Mouse (Mus musculus) embryonic facial prominence, embryonic 14.5 days (tissue): ENCODE results near the gene Unc119b. TPM values are rescaled to one million over a fixed set of nuclear protein-coding genes. Genes with fewer than 3 reads are reported as not detected.
"Not testable (repeated sequence)": the region's sequence is repeated elsewhere in the genome, so short reads cannot be mapped to it uniquely, and the experiment has no call there.

Source experiments
- ATAC-seq: fragments of 200-750 bp; cut with Nextera tagmentation; 2 replicates; pipeline ENCODE4 v1.8.0; 2017; ENCODE audit warnings: low read depth, moderate number of reproducible peaks, moderate TSS enrichment
- DNase-seq: peaks from one replicate; pipeline ENCODE4 v3.0.0-alpha.2; 2015; ENCODE audit warnings: low spot score
- H3K27ac ChIP-seq: fragments of 300-500 bp; sonication (generic); replicated peaks from 2 replicates; pipeline ENCODE4 v1.5.1; 2014; ENCODE audit warnings: low read depth, mild to moderate bottlenecking, low read length, moderate library complexity
- H3K27me3 ChIP-seq: fragments of 300-500 bp; sonication (generic); replicated peaks from 2 replicates; pipeline ENCODE4 v1.6.1; 2014; ENCODE audit warnings: low read length; ENCODE audit not compliant: control insufficient read depth, insufficient read depth
- H3K36me3 ChIP-seq: fragments of 300-500 bp; sonication (generic); 2 replicates; pipeline ENCODE4 v1.6.1; 2014; ENCODE audit warnings: low read length, mixed read lengths; ENCODE audit not compliant: control insufficient read depth, insufficient read depth
- H3K4me1 ChIP-seq: fragments of 300-500 bp; sonication (generic); 2 replicates; pipeline ENCODE4 v1.6.1; 2014; ENCODE audit warnings: antibody characterized with exemption, low read length; ENCODE audit not compliant: control insufficient read depth, insufficient read depth
- H3K4me2 ChIP-seq: fragments of 300-500 bp; sonication (generic); 2 replicates; pipeline ENCODE4 v1.6.1; 2014; ENCODE audit warnings: low read depth, mild to moderate bottlenecking, low read length, moderate library complexity, mixed read lengths
- H3K4me3 ChIP-seq: fragments of 300-500 bp; sonication (generic); 2 replicates; pipeline ENCODE4 v1.5.1; 2014; ENCODE audit warnings: low read depth, mild to moderate bottlenecking, low read length
- H3K9ac ChIP-seq: fragments of 300-500 bp; sonication (generic); 2 replicates; pipeline ENCODE4 v1.6.1; 2014; ENCODE audit warnings: low read depth, mild to moderate bottlenecking, low read length, moderate library complexity, mixed read lengths
- H3K9me3 ChIP-seq: fragments of 300-500 bp; sonication (generic); 2 replicates; pipeline ENCODE4 v1.6.1; 2016; ENCODE audit warnings: low read length; ENCODE audit not compliant: control insufficient read depth
- WGBS: fragments of 180-500 bp; shearing (Covaris S2); extraction: QIAGEN DNeasy Blood & Tissue Kit; methylation state at CpG from one replicate; pipeline ENCODE4 v1.1.7; 2014; 5-methylcytosine and 5-hydroxymethylcytosine counted together
- polyA plus RNA-seq: library from polyadenylated mRNA; unstranded; fragments of >200 nt; fragmentation: Nextera tagmentation; extraction: Ambion mirVana; gene quantifications from 2 replicates; pipeline ENCODE4 v1.2.1, GENCODE M21; 2014

Unc119b gene
- polyA plus RNA-seq, 1 experiment from 2014 or later = 32.2 TPM

- no peaks in the 10 kb centered on the region for H3K27me3 ChIP-seq
- H3K9ac ChIP-seq = peak overlapping the region; percentile 41; the same call in 1 of the 2 replicates
- H3K27ac ChIP-seq = peak overlapping the region; percentile 73
- ATAC-seq (peak; percentile 62; the same call in 1 of the 2 replicates), DNase-seq (peak; percentile 63)
- peaks cover 39% of the 10 kb centered on the region for H3K4me1 ChIP-seq
- peak overlapping the region; percentile 34 for H3K4me2 ChIP-seq
- H3K4me3 ChIP-seq = 0 out of 2 replicates have a peak overlapping the region, but pooled peaks have one; percentile 5
- peaks cover 43% of the 10 kb centered on the region for H3K36me3 ChIP-seq
- H3K9me3 ChIP-seq = no peaks in the 10 kb centered on the region
- WGBS = 23% methylated on average over 8 of the region's 8 CpGs
These were observed 17.6 kb upstream of the Unc119b start for GRCm38 (mm10) chr5:115152132-115152956.

GRCm38 (mm10) chr5:115151457-115151856, 16.7 kb upstream of the Unc119b start:
- H3K4me2 ChIP-seq = no peak overlapping the region
- peaks cover 38% of the 10 kb centered on the region for H3K4me1 ChIP-seq
- no peaks in the 10 kb centered on the region for H3K27me3 ChIP-seq
- ATAC-seq (no peak), DNase-seq (no peak)
- H3K9ac ChIP-seq = no peak overlapping the region
- H3K9me3 ChIP-seq = no peaks in the 10 kb centered on the region
- peaks cover 52% of the 10 kb centered on the region for H3K36me3 ChIP-seq
- 80% methylated on average over 13 of the region's 13 CpGs for WGBS
- no peak overlapping the region for H3K4me3 ChIP-seq
- H3K27ac ChIP-seq = peak overlapping the region; percentile 22; the same call in 1 of the 2 replicates

- no peaks in the 10 kb centered on the region for H3K9me3 ChIP-seq
- no peak overlapping the region for H3K27ac ChIP-seq
- H3K4me1 ChIP-seq = peaks cover 34% of the 10 kb centered on the region
- no peak overlapping the region for H3K9ac ChIP-seq
- ATAC-seq (no peak), DNase-seq (no peak)
- WGBS = 74% methylated on average over 5 of the region's 5 CpGs
- H3K4me3 ChIP-seq = no peak overlapping the region
- peaks cover 57% of the 10 kb centered on the region for H3K36me3 ChIP-seq
- H3K27me3 ChIP-seq = no peaks in the 10 kb centered on the region
- H3K4me2 ChIP-seq = no peak overlapping the region
These were observed 16.2 kb upstream of the Unc119b start for GRCm38 (mm10) chr5:115150991-115151390.

GRCm38 (mm10) chr5:115149675-115150459, 15.1 kb upstream of the Unc119b start:
- 94% methylated on average over 14 of the region's 14 CpGs for WGBS
- ATAC-seq (no peak), DNase-seq (no peak)
- Histone ChIP-seq H3K9me3 (no peaks in the 10 kb centered on the region), H3K27ac (no peak overlapping the region), H3K4me1 (peaks cover 22% of the 10 kb centered on the region), H3K4me2 (no peak overlapping the region), H3K36me3 (peaks cover 67% of the 10 kb centered on the region), H3K9ac (no peak overlapping the region), H3K4me3 (no peak overlapping the region), H3K27me3 (no peaks in the 10 kb centered on the region)

- not testable (repeated sequence) for DNase-seq, H3K9me3 ChIP-seq, H3K27ac ChIP-seq, ATAC-seq, H3K27me3 ChIP-seq, H3K4me2 ChIP-seq, H3K9ac ChIP-seq, H3K4me3 ChIP-seq
- H3K4me1 ChIP-seq = peaks cover 13% of the 10 kb centered on the region
- WGBS = no CpG with 5 or more reads among the region's 1 CpGs
- H3K36me3 ChIP-seq = peaks cover 77% of the 10 kb centered on the region
These were observed 14.1 kb upstream of the Unc119b start for GRCm38 (mm10) chr5:115148872-115149271.

GRCm38 (mm10) chr5:115148378-115148777, 13.6 kb upstream of the Unc119b start:
- Histone ChIP-seq H3K4me2 (no peak overlapping the region), H3K27ac (no peak overlapping the region), H3K27me3 (no peaks in the 10 kb centered on the region), H3K9ac (no peak overlapping the region), H3K9me3 (no peaks in the 10 kb centered on the region), H3K36me3 (peaks cover 78% of the 10 kb centered on the region), H3K4me1 (peaks cover 9% of the 10 kb centered on the region), H3K4me3 (no peak overlapping the region)
- 92% methylated on average over 8 of the region's 8 CpGs for WGBS
- DNase-seq (no peak), ATAC-seq (no peak)

- ATAC-seq = no peak
- Histone ChIP-seq H3K4me3 (no peak overlapping the region), H3K27me3 (no peaks in the 10 kb centered on the region), H3K27ac (no peak overlapping the region), H3K4me1 (no peaks in the 10 kb centered on the region; the same call in 1 of the 2 replicates), H3K4me2 (no peak overlapping the region), H3K9me3 (no peaks in the 10 kb centered on the region), H3K9ac (no peak overlapping the region), H3K36me3 (peaks cover 83% of the 10 kb centered on the region)
- DNase-seq = no peak
- 94% methylated on average over 3 of the region's 3 CpGs for WGBS
These were observed 12.6 kb upstream of the Unc119b start for GRCm38 (mm10) chr5:115147388-115147787.

GRCm38 (mm10) chr5:115146747-115147130, 12.0 kb upstream of the Unc119b start:
- H3K27me3 ChIP-seq = no peaks in the 10 kb centered on the region
- no peak overlapping the region for H3K4me3 ChIP-seq
- H3K9me3 ChIP-seq = no peaks in the 10 kb centered on the region
- no peak overlapping the region for H3K27ac ChIP-seq
- H3K4me2 ChIP-seq = no peak overlapping the region
- H3K9ac ChIP-seq = no peak overlapping the region
- H3K4me1 ChIP-seq = no peaks in the 10 kb centered on the region
- ATAC-seq = no peak
- peaks cover 84% of the 10 kb centered on the region for H3K36me3 ChIP-seq
- DNase-seq = no peak
